Mouse (Mus musculus): ENCODE measurements around the gene G6pc. TPM values are rescaled to one million over a fixed set of nuclear protein-coding genes. Genes with fewer than 3 reads are reported as not detected.

Gene G6pc
- total RNA-seq, 1 experiment: not detected

- H3K36me3 ChIP-seq (ENCODE audit: control insufficient read depth, insufficient read depth, low read length, poor library complexity, severe bottlenecking): no peaks in the 10 kb centered on the region
- H3K9me3 ChIP-seq (ENCODE audit: control insufficient read depth, insufficient read depth, low read depth, low read length): no peaks in the 10 kb centered on the region
- no peak for DNase-seq (ENCODE audit: low read depth, low spot score)
- H3K27ac ChIP-seq (ENCODE audit: insufficient read depth, low read depth, low read length, poor library complexity, severe bottlenecking): peak within 1 kb of the TSS; percentile 32
- peak within 1 kb of the TSS; percentile 80 for H3K9ac ChIP-seq (ENCODE audit: insufficient read depth, low read depth, low read length, poor library complexity, severe bottlenecking)
- peaks cover 2 to 9% of the 10 kb centered on the region in 2 experiments; a peak in 2 of 4 replicates for H3K4me1 ChIP-seq (ENCODE audit: control insufficient read depth in 2 of 2, insufficient read depth in 2 of 2, low read length in 2 of 2, poor library complexity in 1 of 2)
- TF ChIP-seq MAFK (IDR thresholded peaks at IDR 0.05; ENCODE audit: insufficient read depth, low read depth, low read length) (no peak), ZNF384 (IDR thresholded peaks at IDR 0.05; ENCODE audit: low read depth, low read length) (no peak), HCFC1 (IDR thresholded peaks at IDR 0.05; ENCODE audit: borderline replicate concordance, insufficient read depth, low read length) (peak; percentile 38; the same call in 1 of the 2 replicates)
- in situ Hi-C loops (cut with MboI; ENCODE audit: low sequenced_read_pairs in 2 of 2, unreplicated experiment in 2 of 2): no loop called here
- peak within 1 kb of the TSS; percentile 80 to 89 for H3K4me3 ChIP-seq (ENCODE audit: insufficient read depth in 1 of 2, low read depth in 1 of 2, low read length in 2 of 2, poor library complexity in 1 of 2, severe bottlenecking in 1 of 2)
These were observed 56.9 kb downstream of the G6pc start, which contains the start of gene Gm27029 for GRCm38 (mm10) chr11:101424105-101424851. Gm27029 (minus strand) TSS chr11:101424796.

GRCm38 (mm10) chr11:101424925-101425813 is 57.8 kb downstream of the G6pc start, which contains the start of the genes Rundc1 and Ptges3l:
Rundc1 (plus strand) TSS chr11:101425085.
Ptges3l (minus strand) TSS chr11:101425333.
- Histone ChIP-seq H3K27ac (ENCODE audit: insufficient read depth, low read depth, low read length, poor library complexity, severe bottlenecking) (peak within 1 kb of the TSS; percentile 32), H3K9me3 (ENCODE audit: control insufficient read depth, insufficient read depth, low read depth, low read length) (no peaks in the 10 kb centered on the region), H3K4me1 (ENCODE audit: control insufficient read depth in 2 of 2, insufficient read depth in 2 of 2, low read length in 2 of 2, poor library complexity in 1 of 2) (peaks cover 1 to 3% of the 10 kb centered on the region in 2 experiments; a peak in 1 of 4 replicates), H3K4me3 (ENCODE audit: insufficient read depth in 1 of 2, low read depth in 1 of 2, low read length in 2 of 2, poor library complexity in 1 of 2, severe bottlenecking in 1 of 2) (peak within 1 kb of the TSS; percentile 80 to 89), H3K36me3 (ENCODE audit: control insufficient read depth, insufficient read depth, low read length, poor library complexity, severe bottlenecking) (0 out of 2 replicates have a peak, but pooled peaks cover 2% of the 10 kb centered on the region), H3K9ac (ENCODE audit: insufficient read depth, low read depth, low read length, poor library complexity, severe bottlenecking) (peak within 1 kb of the TSS; percentile 80)
- no peak for TF ChIP-seq MAFK (IDR thresholded peaks at IDR 0.05; ENCODE audit: insufficient read depth, low read depth, low read length)
- peak; percentile 70; the same call in 1 of the 2 replicates for TF ChIP-seq HCFC1 (IDR thresholded peaks at IDR 0.05; ENCODE audit: borderline replicate concordance, insufficient read depth, low read length)
- DNase-seq (ENCODE audit: low read depth, low spot score): peak; percentile 96
- in situ Hi-C loops (cut with MboI; ENCODE audit: low sequenced_read_pairs in 2 of 2, unreplicated experiment in 2 of 2): no loop called here

GRCm38 (mm10) chr11:101426165-101426564 is 58.8 kb downstream of the G6pc start:
- no peak for DNase-seq (ENCODE audit: low read depth, low spot score)
- peak overlapping the region in 1 of 2 experiments; percentile 89; a peak in 1 of 4 replicates for H3K4me3 ChIP-seq (ENCODE audit: insufficient read depth in 1 of 2, low read depth in 1 of 2, low read length in 2 of 2, poor library complexity in 1 of 2, severe bottlenecking in 1 of 2)
- TF ChIP-seq ZNF384 (IDR thresholded peaks at IDR 0.05; ENCODE audit: low read depth, low read length): no peak
- TF ChIP-seq MAFK (IDR thresholded peaks at IDR 0.05; ENCODE audit: insufficient read depth, low read depth, low read length): no peak
- no peak for TF ChIP-seq HCFC1 (IDR thresholded peaks at IDR 0.05; ENCODE audit: borderline replicate concordance, insufficient read depth, low read length)
- TF ChIP-seq CHD2 (IDR thresholded peaks at IDR 0.05; ENCODE audit: low read depth, low read length): no peak
- no peak for TF ChIP-seq ZC3H11A (IDR thresholded peaks at IDR 0.05; ENCODE audit: borderline replicate concordance, low read depth, low read length)
- H3K9ac ChIP-seq (ENCODE audit: insufficient read depth, low read depth, low read length, poor library complexity, severe bottlenecking): no peak overlapping the region
- H3K27ac ChIP-seq (ENCODE audit: insufficient read depth, low read depth, low read length, poor library complexity, severe bottlenecking): no peak overlapping the region
- H3K9me3 ChIP-seq (ENCODE audit: control insufficient read depth, insufficient read depth, low read depth, low read length): no peaks in the 10 kb centered on the region
- peaks cover 2 to 4% of the 10 kb centered on the region in 2 experiments; a peak in 1 of 4 replicates for H3K4me1 ChIP-seq (ENCODE audit: control insufficient read depth in 2 of 2, insufficient read depth in 2 of 2, low read length in 2 of 2, poor library complexity in 1 of 2)
- H3K36me3 ChIP-seq (ENCODE audit: control insufficient read depth, insufficient read depth, low read length, poor library complexity, severe bottlenecking): peaks cover 3% of the 10 kb centered on the region; the same call in 1 of the 2 replicates
- in situ Hi-C loops (cut with MboI; ENCODE audit: low sequenced_read_pairs in 2 of 2, unreplicated experiment in 2 of 2): no loop called here

Other genes starting within 250 kb of the G6pc start
- gene Retreg3, start 247.7 kb upstream of the G6pc start, total RNA-seq (2012; rRNA removed): 60.4 and 65.2 TPM in 2 replicates
- gene Tubg1, start 247.6 kb upstream of the G6pc start, total RNA-seq (2012; rRNA removed): 27.5 and 38.6 TPM in 2 replicates
- 0.31 and 0.74 TPM in 2 replicates for gene Tubg2, start 211.7 kb upstream of the G6pc start, total RNA-seq (2012; rRNA removed)
- 0.18 and 0.58 TPM in 2 replicates for gene Cntnap1, start 197.0 kb upstream of the G6pc start, total RNA-seq (2012; rRNA removed)
- gene Plekhh3, start 196.2 kb upstream of the G6pc start, total RNA-seq (2012; rRNA removed): 3.4 and 5.1 TPM in 2 replicates
- 0.31 TPM in 1 of 2 replicates, not detected in the other for gene Ccr10, start 192.1 kb upstream of the G6pc start, total RNA-seq (2012; rRNA removed)
- gene Ezh1, start 141.1 kb upstream of the G6pc start, total RNA-seq (2012; rRNA removed): 18.3 and 18.9 TPM in 2 replicates
- gene Ramp2, start 121.5 kb upstream of the G6pc start, total RNA-seq (2012; rRNA removed): 4.0 and 5.6 TPM in 2 replicates
- 105 and 135 TPM in 2 replicates for gene Vps25, start 113.9 kb upstream of the G6pc start, total RNA-seq (2012; rRNA removed)
- 0.49 and 1.1 TPM in 2 replicates for gene Wnk4, start 107.0 kb upstream of the G6pc start, total RNA-seq (2012; rRNA removed)
- gene Cntd1, start 88.5 kb upstream of the G6pc start, total RNA-seq (2012; rRNA removed): 2.1 and 2.4 TPM in 2 replicates
- 107 and 139 TPM in 2 replicates for gene Coa3, start 88.4 kb upstream of the G6pc start, total RNA-seq (2012; rRNA removed)
- gene Becn1, start 65.3 kb upstream of the G6pc start, total RNA-seq (2012; rRNA removed): 80.6 and 89.2 TPM in 2 replicates
- gene Psme3, start 51.3 kb upstream of the G6pc start, total RNA-seq (2012; rRNA removed): 40.0 and 57.0 TPM in 2 replicates
- 4.6 and 5.0 TPM in 2 replicates for gene Aoc2, start 42.5 kb upstream of the G6pc start, total RNA-seq (2012; rRNA removed)
- 0.62 and 0.95 TPM in 2 replicates for gene Aoc3, start 37.0 kb upstream of the G6pc start, total RNA-seq (2012; rRNA removed)
- gene Aarsd1, start 50.1 kb downstream of the G6pc start, total RNA-seq (2012; rRNA removed): 73.2 and 79.4 TPM in 2 replicates
- 1.3 and 5.4 TPM in 2 replicates for gene Gm27029, start 57.2 kb downstream of the G6pc start, total RNA-seq (2012; rRNA removed)
- 6.9 and 7.6 TPM in 2 replicates for gene Rundc1, start 57.5 kb downstream of the G6pc start, total RNA-seq (2012; rRNA removed)
- 3.2 and 3.4 TPM in 2 replicates for gene Ptges3l, start 57.8 kb downstream of the G6pc start, total RNA-seq (2012; rRNA removed)
- gene Rpl27, start 74.7 kb downstream of the G6pc start, total RNA-seq (2012; rRNA removed): 1,298 and 1,307 TPM in 2 replicates
- 5.0 and 9.1 TPM in 2 replicates for gene Ifi35, start 80.8 kb downstream of the G6pc start, total RNA-seq (2012; rRNA removed)
- 8.9 and 10.4 TPM in 2 replicates for gene Rnd2, start 97.4 kb downstream of the G6pc start, total RNA-seq (2012; rRNA removed)
- gene Vat1, start 98.7 kb downstream of the G6pc start, total RNA-seq (2012; rRNA removed): 41.9 and 57.5 TPM in 2 replicates
- 61.1 and 63.5 TPM in 2 replicates for gene Brca1, start 184.4 kb downstream of the G6pc start, total RNA-seq (2012; rRNA removed)
- gene Nbr1, start 184.6 kb downstream of the G6pc start, total RNA-seq (2012; rRNA removed): 101 and 103 TPM in 2 replicates
- gene Tmem106a, start 214.7 kb downstream of the G6pc start, total RNA-seq (2012; rRNA removed): 5.8 and 7.0 TPM in 2 replicates
- gene Gm11634, start 231.7 kb downstream of the G6pc start, total RNA-seq (2012; rRNA removed): not detected in 2 replicates